Comparison of ENCODE assay signal across 9 mouse cellular contexts in the genomic region with DNA sequence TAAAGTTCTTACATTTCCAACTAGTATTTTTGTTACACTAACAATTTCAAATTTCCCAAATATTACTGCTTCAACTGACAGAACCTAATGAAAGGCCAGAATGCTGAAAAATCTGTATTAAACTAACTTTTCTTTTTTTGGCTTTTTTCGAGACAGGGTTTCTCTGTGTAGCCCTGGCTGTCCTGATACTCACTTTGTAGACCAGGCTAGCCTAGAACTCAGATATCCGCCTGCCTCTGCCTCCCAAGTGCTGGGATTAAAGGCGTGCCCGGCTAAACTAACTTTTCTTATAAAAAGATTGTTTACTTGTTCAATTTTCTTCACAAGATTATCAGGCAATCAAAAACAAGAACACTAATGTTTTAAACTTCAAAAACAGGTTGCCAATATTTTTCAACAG. TPM values are rescaled to one million over a fixed set of nuclear protein-coding genes. Genes with fewer than 3 reads are reported as not detected.
DNase-seq lines count a peak whose midpoint lies in the region; ATAC-seq and TF ChIP-seq lines count a peak whose summit lies in the region.
"Had no signal": no experiment of that assay in that cellular context is flagged by ENCODE, and none has a peak within 500 bp of the region (broad histone marks: within the 10 kb centered on the region; RNA-seq: fewer than 3 reads in every experiment).

No protein-coding gene starts in this region.

- ATAC-seq in heart, embryonic 11.5 days (replicated peaks; ENCODE audit: insufficient number of reproducible peaks, low FRiP score, low TSS enrichment) = no peak
- ATAC-seq in G1E (ENCODE audit: extremely low read depth, insufficient number of reproducible peaks, low FRiP score, poor library complexity, severe bottlenecking) = no peak
- ATAC-seq in hindbrain, embryonic 11.5 days (ENCODE audit: low FRiP score) = no peak
- ATAC-seq in midbrain, embryonic 11.5 days (ENCODE audit: low FRiP score) = no peak

- peak overlapping the region; percentile 64 for H3K4me2 ChIP-seq in heart, embryonic 11.5 days
- H3K4me2 ChIP-seq in hindbrain, embryonic 11.5 days (replicated peaks; ENCODE audit: low read depth, low read length) = peak overlapping the region; percentile 70
- peak overlapping the region; percentile 64 for H3K4me2 ChIP-seq in midbrain, embryonic 11.5 days

- H3K27ac ChIP-seq in heart, embryonic 11.5 days (ENCODE audit: low read depth, low read length) = peak overlapping the region; percentile 99
- H3K27ac ChIP-seq in hindbrain, embryonic 11.5 days (ENCODE audit: low read depth, low read length) = no peak overlapping the region
- H3K27ac ChIP-seq in midbrain, embryonic 11.5 days (ENCODE audit: low read depth, low read length) = no peak overlapping the region

- H3K36me3 ChIP-seq in heart, embryonic 11.5 days (ENCODE audit: control insufficient read depth, insufficient read depth, low read length) = no peaks in the 10 kb centered on the region
- H3K36me3 ChIP-seq in G1E (replicated peaks) = peaks cover 6% of the 10 kb centered on the region
- no peaks in the 10 kb centered on the region for H3K36me3 ChIP-seq in hindbrain, embryonic 11.5 days (ENCODE audit: control insufficient read depth, insufficient read depth, low read length)
- H3K36me3 ChIP-seq in midbrain, embryonic 11.5 days (ENCODE audit: control insufficient read depth, insufficient read depth, low read length) = no peaks in the 10 kb centered on the region

- no peaks in the 10 kb centered on the region for H3K27me3 ChIP-seq in heart, embryonic 11.5 days (ENCODE audit: control insufficient read depth, insufficient read depth, low read length)
- H3K27me3 ChIP-seq in G1E (ENCODE audit: insufficient read depth, low read length) = peaks cover under 1% of the 10 kb centered on the region; the same call in 1 of the 2 replicates
- no peaks in the 10 kb centered on the region for H3K27me3 ChIP-seq in hindbrain, embryonic 11.5 days (ENCODE audit: control insufficient read depth, insufficient read depth, low read length)
- no peaks in the 10 kb centered on the region for H3K27me3 ChIP-seq in midbrain, embryonic 11.5 days (ENCODE audit: control insufficient read depth, insufficient read depth, low read length)

- DNase-seq in heart, adult 8-10 months (ENCODE audit: low spot score) = no peak
- DNase-seq in G1E (ENCODE audit: low spot score) = no peak
- DNase-seq in hindbrain, embryonic 11.5 days (ENCODE audit: low spot score) = no peak
- DNase-seq in midbrain, embryonic 11.5 days (ENCODE audit: low spot score, missing footprints) = no peak
- DNase-seq in natural killer cell, adult 2 months (ENCODE audit: low spot score in 2 of 2) = no peak
- no peak for DNase-seq in urinary bladder, postnatal 14 days (ENCODE audit: low spot score)
- DNase-seq in urinary bladder, postnatal 4 days (ENCODE audit: low spot score in 2 of 2) = no peak

- WGBS in heart, embryonic 11.5 days (ENCODE audit: insufficient replicate concordance) = 31% methylated on average over 4 of the region's 4 CpGs
- 52% methylated on average over 4 of the region's 4 CpGs for WGBS in hindbrain, embryonic 11.5 days
- WGBS in midbrain, embryonic 11.5 days = 50% methylated on average over 4 of the region's 4 CpGs

- peak overlapping the region; percentile 93 for H3K4me3 ChIP-seq in heart, embryonic 11.5 days (ENCODE audit: low read depth, low read length)
- peak overlapping the region; percentile 94 for H3K4me3 ChIP-seq in G1E (ENCODE audit: low read depth, low read length)
- peak overlapping the region; percentile 82 for H3K4me3 ChIP-seq in hindbrain, embryonic 11.5 days (ENCODE audit: low read depth, low read length)
- H3K4me3 ChIP-seq in midbrain, embryonic 11.5 days (ENCODE audit: low read depth, low read length) = peak overlapping the region; percentile 94

- H3K4me1 ChIP-seq in heart, embryonic 11.5 days (ENCODE audit: control insufficient read depth, insufficient read depth, low read length) = peaks cover 23% of the 10 kb centered on the region
- H3K4me1 ChIP-seq in G1E (ENCODE audit: insufficient read depth, low read depth, low read length) = peaks cover 36% of the 10 kb centered on the region
- peaks cover 5% of the 10 kb centered on the region for H3K4me1 ChIP-seq in hindbrain, embryonic 11.5 days (replicated peaks; ENCODE audit: control insufficient read depth, insufficient read depth, low read length)
- 0 out of 2 replicates have a peak, but pooled peaks cover 4% of the 10 kb centered on the region for H3K4me1 ChIP-seq in midbrain, embryonic 11.5 days (ENCODE audit: control insufficient read depth, insufficient read depth, low read length)

- no peaks in the 10 kb centered on the region for H3K9me3 ChIP-seq in heart, embryonic 11.5 days (replicated peaks; ENCODE audit: control insufficient read depth, low read length)
- H3K9me3 ChIP-seq in G1E (replicated peaks) = no peaks in the 10 kb centered on the region
- H3K9me3 ChIP-seq in hindbrain, embryonic 11.5 days (ENCODE audit: control insufficient read depth, low read length) = no peaks in the 10 kb centered on the region
- H3K9me3 ChIP-seq in midbrain, embryonic 11.5 days (ENCODE audit: control insufficient read depth, low read length) = no peaks in the 10 kb centered on the region

- no peak for TF ChIP-seq CTCF in G1E (IDR thresholded peaks at IDR 0.05; ENCODE audit: low read depth, low read length)

- peak overlapping the region; percentile 86; the same call in 1 of the 2 replicates for H3K9ac ChIP-seq in heart, embryonic 11.5 days (ENCODE audit: low read depth, low read length)
- H3K9ac ChIP-seq in hindbrain, embryonic 11.5 days (ENCODE audit: low read depth, low read length) = no peak overlapping the region
- H3K9ac ChIP-seq in midbrain, embryonic 11.5 days (ENCODE audit: low read length) = peak overlapping the region; percentile 82

RNA-seq across cellular contexts. Expression of gene A830005F24Rik, which starts 31.5 kb away (rescaled TPM):
- 0.34 and 2.2 TPM in 2 replicates for polyA plus RNA-seq in heart, embryonic 11.5 days (2014; fragmentation: Nextera tagmentation; extraction: Ambion mirVana)
- total RNA-seq in heart, adult 8-10 months (2022) = not detected
- not detected in 2 replicates for total RNA-seq in G1E (2014; fragmentation: Nextera tagmentation)
- total RNA-seq in G1E (2017) = 0.33 and 1.3 TPM in 2 replicates
- polyA plus RNA-seq in G1E (2012) = 0.20 and 0.22 TPM in 2 replicates
- polyA plus RNA-seq in hindbrain, embryonic 11.5 days (2014; fragmentation: Nextera tagmentation; extraction: Ambion mirVana) = 3.0 and 4.6 TPM in 2 replicates
- polyA plus RNA-seq in midbrain, embryonic 11.5 days (2014; fragmentation: Nextera tagmentation; extraction: Ambion mirVana) = 2.9 and 3.1 TPM in 2 replicates
- total RNA-seq: megakaryocyte-erythroid progenitor cell, adult 5-6 weeks had no signal

RNA-seq across cellular contexts. Expression of gene Zfp169, which starts 31.6 kb away (rescaled TPM):
- polyA plus RNA-seq in heart, embryonic 11.5 days (2014; fragmentation: Nextera tagmentation; extraction: Ambion mirVana) = 4.3 and 5.2 TPM in 2 replicates
- 1 to 10 TPM; 3.8 to 7.6 (median 5.4) TPM for total RNA-seq in heart, adult 8-10 months (2022)
- total RNA-seq in G1E (2014; fragmentation: Nextera tagmentation) (23.9 and 29.5 TPM in 2 replicates), G1E (2017) (16.2 and 16.7 TPM in 2 replicates)
- polyA plus RNA-seq in G1E (2012) = 0.35 and 0.62 TPM in 2 replicates
- polyA plus RNA-seq in hindbrain, embryonic 11.5 days (2014; fragmentation: Nextera tagmentation; extraction: Ambion mirVana) = 7.9 and 8.9 TPM in 2 replicates
- 8.5 and 9.0 TPM in 2 replicates for polyA plus RNA-seq in midbrain, embryonic 11.5 days (2014; fragmentation: Nextera tagmentation; extraction: Ambion mirVana)
